Mouse (Mus musculus): ENCODE measurements around the gene Otulinl.

GRCm38 (mm10) chr15:27688041-27688651 is 6.8 kb upstream of the Otulinl start:
- TF ChIP-seq E2F4 (IDR thresholded peaks at IDR 0.05; ENCODE audit: insufficient replicate concordance, low read depth, low read length) (no peak), CTCF (conservative IDR thresholded peaks at IDR 0.05 in 1 of 2, IDR thresholded peaks at IDR 0.05 in 1 of 2; ENCODE audit: low read depth in 2 of 2, low read length in 2 of 2) (no peak), SIN3A (IDR thresholded peaks at IDR 0.05; ENCODE audit: low read length) (no peak), POLR2A (IDR thresholded peaks at IDR 0.05; ENCODE audit: low read depth, low read length) (no peak), MAFK (IDR thresholded peaks at IDR 0.05; ENCODE audit: insufficient replicate concordance, low read length) (no peak)
